Mouse (Mus musculus) midbrain, embryonic 12.5 days (tissue): Measurements from ENCODE around the gene Ston1. TPM values are rescaled to one million over a fixed set of nuclear protein-coding genes. Genes with fewer than 3 reads are reported as not detected.

Experiments used
- ATAC-seq: fragments of 200-750 bp; cut with Nextera tagmentation; 2 replicates; pipeline ENCODE4 v1.8.0; 2017; ENCODE audit warnings: low read depth, moderate TSS enrichment, moderate library complexity; ENCODE audit not compliant: low FRiP score
- H3K27ac ChIP-seq: fragments of 300-500 bp; sonication (generic); replicated peaks from 2 replicates; pipeline ENCODE4 v1.5.1; 2016; ENCODE audit warnings: mild to moderate bottlenecking
- H3K27me3 ChIP-seq: fragments of 300-500 bp; sonication (generic); 2 replicates; pipeline ENCODE4 v1.6.1; 2016; ENCODE audit warnings: mild to moderate bottlenecking
- H3K36me3 ChIP-seq: fragments of 300-500 bp; sonication (generic); 2 replicates; pipeline ENCODE4 v1.6.1; 2016
- H3K4me1 ChIP-seq: fragments of 300-500 bp; sonication (generic); 2 replicates; pipeline ENCODE4 v1.6.1; 2016
- H3K4me2 ChIP-seq: fragments of 300-500 bp; sonication (generic); replicated peaks from 2 replicates; pipeline ENCODE4 v1.6.1; 2016; ENCODE audit warnings: mild to moderate bottlenecking, moderate library complexity
- H3K4me3 ChIP-seq: fragments of 300-500 bp; sonication (generic); 2 replicates; pipeline ENCODE4 v1.5.1; 2016; ENCODE audit warnings: mild to moderate bottlenecking
- H3K9ac ChIP-seq: fragments of 300-500 bp; sonication (generic); replicated peaks from 2 replicates; pipeline ENCODE4 v1.6.1; 2016; ENCODE audit warnings: mild to moderate bottlenecking, moderate library complexity
- H3K9me3 ChIP-seq: fragments of 300-500 bp; sonication (generic); 2 replicates; pipeline ENCODE4 v1.6.1; 2016; ENCODE audit warnings: mild to moderate bottlenecking
- WGBS: fragments of 180-500 bp; shearing (Covaris S2); methylation state at CpG from one replicate; pipeline ENCODE4 v1.1.7; 2016; 5-methylcytosine and 5-hydroxymethylcytosine counted together
- polyA plus RNA-seq: library from polyadenylated mRNA; unstranded; fragments of >200 nt; fragmentation: Nextera tagmentation; extraction: Ambion mirVana; gene quantifications from 2 replicates; pipeline ENCODE4 v1.2.1, GENCODE M21; 2016

Gene Ston1
- polyA plus RNA-seq, 1 experiment from 2014 or later = 1.6 TPM

GRCm38 (mm10) chr17:88702345-88702744 is 104.9 kb downstream of the Ston1 start:
- no peak overlapping the region for H3K4me3 ChIP-seq
- H3K36me3 ChIP-seq = no peaks in the 10 kb centered on the region
- H3K27ac ChIP-seq = no peak overlapping the region
- WGBS = 46% methylated on average over 6 of the region's 6 CpGs
- H3K27me3 ChIP-seq = no peaks in the 10 kb centered on the region
- H3K9me3 ChIP-seq = no peaks in the 10 kb centered on the region
- ATAC-seq = no peak
- H3K4me2 ChIP-seq = no peak overlapping the region
- peaks cover 6% of the 10 kb centered on the region for H3K4me1 ChIP-seq
- no peak overlapping the region for H3K9ac ChIP-seq

- Histone ChIP-seq H3K4me2 (no peak overlapping the region), H3K36me3 (no peaks in the 10 kb centered on the region), H3K9me3 (no peaks in the 10 kb centered on the region), H3K27me3 (no peaks in the 10 kb centered on the region), H3K4me1 (peaks cover 6% of the 10 kb centered on the region), H3K9ac (no peak overlapping the region), H3K27ac (no peak overlapping the region), H3K4me3 (no peak overlapping the region)
- WGBS = 47% methylated on average over 4 of the region's 4 CpGs
- no peak for ATAC-seq
These were observed 105.6 kb downstream of the Ston1 start for GRCm38 (mm10) chr17:88703112-88703511.

- H3K27ac ChIP-seq = no peak overlapping the region
- H3K9me3 ChIP-seq = no peaks in the 10 kb centered on the region
- ATAC-seq = peak; percentile 75
- no peaks in the 10 kb centered on the region for H3K36me3 ChIP-seq
- H3K4me3 ChIP-seq = no peak overlapping the region
- WGBS = 19% methylated on average over 8 of the region's 8 CpGs
- peaks cover 6% of the 10 kb centered on the region for H3K4me1 ChIP-seq
- H3K27me3 ChIP-seq = no peaks in the 10 kb centered on the region
- no peak overlapping the region for H3K9ac ChIP-seq
- no peak overlapping the region for H3K4me2 ChIP-seq
These were observed 108.8 kb downstream of the Ston1 start for GRCm38 (mm10) chr17:88706231-88706649.

Other genes with a start within 250 kb of the Ston1 start
- 12.9 and 13.2 TPM in 2 replicates for gene Foxn2, start 157.0 kb upstream of the Ston1 start, polyA plus RNA-seq
- gene Ppp1r21, start 67.6 kb upstream of the Ston1 start, polyA plus RNA-seq = 24.2 and 24.5 TPM in 2 replicates
- 0.21 and 0.64 TPM in 2 replicates for gene Gtf2a1l, start 71.0 kb downstream of the Ston1 start, polyA plus RNA-seq
- 0.19 and 0.22 TPM in 2 replicates for gene Lhcgr, start 194.3 kb downstream of the Ston1 start, polyA plus RNA-seq